Mouse (Mus musculus) limb, embryonic 13.5 days (tissue): ENCODE measurements around the gene Klhdc10. TPM values are rescaled to one million over a fixed set of nuclear protein-coding genes. Genes with fewer than 3 reads are reported as not detected.

Experiments
- ATAC-seq: fragments of 200-750 bp; cut with Nextera tagmentation; 2 replicates; pipeline ENCODE4 v1.8.0; 2017; ENCODE audit warnings: low read depth, moderate number of reproducible peaks, moderate TSS enrichment; ENCODE audit not compliant: low FRiP score
- H3K27ac ChIP-seq: fragments of 300-500 bp; sonication (generic); 2 replicates; pipeline ENCODE4 v1.5.1; 2015; ENCODE audit warnings: inconsistent platforms, mild to moderate bottlenecking, moderate library complexity
- H3K27me3 ChIP-seq: fragments of 300-500 bp; sonication (generic); 2 replicates; pipeline ENCODE4 v1.6.1; 2015; ENCODE audit warnings: mild to moderate bottlenecking, inconsistent platforms
- H3K36me3 ChIP-seq: fragments of 300-500 bp; sonication (generic); 2 replicates; pipeline ENCODE4 v1.6.1; 2015; ENCODE audit warnings: inconsistent platforms, mild to moderate bottlenecking, moderate library complexity
- H3K4me1 ChIP-seq: fragments of 300-500 bp; sonication (generic); 2 replicates; pipeline ENCODE4 v1.6.1; 2015; ENCODE audit warnings: inconsistent platforms
- H3K4me2 ChIP-seq: fragments of 300-500 bp; sonication (generic); replicated peaks from 2 replicates; pipeline ENCODE4 v1.6.1; 2015; ENCODE audit warnings: inconsistent platforms, mild to moderate bottlenecking, moderate library complexity
- H3K4me3 ChIP-seq: fragments of 300-500 bp; sonication (generic); 2 replicates; pipeline ENCODE4 v1.5.1; 2015; ENCODE audit warnings: moderate library complexity, mild to moderate bottlenecking, inconsistent platforms
- H3K9ac ChIP-seq: fragments of 300-500 bp; sonication (generic); 2 replicates; pipeline ENCODE4 v1.6.1; 2015; ENCODE audit warnings: mild to moderate bottlenecking, inconsistent platforms
- H3K9me3 ChIP-seq: fragments of 300-500 bp; sonication (generic); 2 replicates; pipeline ENCODE4 v1.6.1; 2016; ENCODE audit warnings: inconsistent platforms
- WGBS: fragments of 180-500 bp; shearing (Covaris S2); methylation state at CpG from one replicate; pipeline ENCODE4 v1.1.7; 2015; 5-methylcytosine and 5-hydroxymethylcytosine counted together
- polyA plus RNA-seq: library from polyadenylated mRNA; unstranded; fragments of >200 nt; fragmentation: Nextera tagmentation; extraction: Ambion mirVana; gene quantifications from 2 replicates; pipeline ENCODE4 v1.2.1, GENCODE M21; 2015

Gene Klhdc10
- polyA plus RNA-seq, 1 experiment from 2014 or later = 31.7 TPM

DNA sequence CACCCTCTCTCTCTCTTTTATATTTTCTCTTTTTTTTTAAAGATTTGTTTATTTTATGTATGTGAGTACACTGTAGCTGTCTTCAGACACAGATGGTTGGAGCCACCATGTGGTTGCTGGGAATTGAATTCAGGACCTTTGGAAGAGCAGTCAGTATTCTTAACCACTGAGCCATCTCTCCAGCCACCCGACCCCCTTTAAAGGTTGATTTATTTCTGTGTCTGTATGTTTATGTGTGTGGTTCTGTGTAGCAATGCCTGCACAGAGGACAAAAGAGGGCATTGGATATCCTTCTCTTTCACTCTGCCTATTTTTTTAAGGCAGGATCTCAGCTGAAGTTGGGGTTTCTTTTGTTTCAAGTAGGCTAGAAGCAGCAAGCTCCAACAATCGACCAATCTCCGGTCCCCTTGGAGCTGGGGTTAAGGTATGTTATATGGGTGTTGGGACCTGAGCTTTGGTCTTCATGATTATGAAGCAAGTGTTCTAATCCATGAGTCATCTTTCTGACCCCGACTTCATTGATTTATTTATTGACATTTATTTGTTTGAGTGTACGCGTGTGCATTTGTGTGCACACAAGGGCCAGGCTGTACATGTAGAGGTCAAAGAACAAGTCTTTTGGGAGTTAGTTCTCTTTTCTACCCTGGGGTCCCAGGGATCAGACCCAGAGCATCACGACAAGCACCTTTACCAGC is 7.9 kb downstream of the Klhdc10 start:
- Histone ChIP-seq H3K4me2 (no peak overlapping the region), H3K9me3 (no peaks in the 10 kb centered on the region), H3K27ac (no peak overlapping the region), H3K4me1 (peaks cover 4% of the 10 kb centered on the region; the same call in 1 of the 2 replicates), H3K27me3 (no peaks in the 10 kb centered on the region), H3K36me3 (peaks cover 4% of the 10 kb centered on the region), H3K4me3 (no peak overlapping the region), H3K9ac (no peak overlapping the region; the same call in 1 of the 2 replicates)
- ATAC-seq = no peak
- 89% methylated on average over 7 of the region's 7 CpGs for WGBS

- Histone ChIP-seq H3K9me3 (no peaks in the 10 kb centered on the region), H3K9ac (no peak overlapping the region), H3K27me3 (no peaks in the 10 kb centered on the region), H3K4me2 (no peak overlapping the region), H3K4me1 (no peaks in the 10 kb centered on the region), H3K4me3 (no peak overlapping the region), H3K27ac (no peak overlapping the region), H3K36me3 (peaks cover 4% of the 10 kb centered on the region)
- ATAC-seq = no peak
- WGBS = 74% methylated on average over 4 of the region's 4 CpGs
Observed at GRCm38 (mm10) chr6:30411311-30411710, 9.6 kb downstream of the Klhdc10 start.

- H3K4me3 ChIP-seq = no peak overlapping the region
- no peak for ATAC-seq
- peaks cover 18% of the 10 kb centered on the region for H3K36me3 ChIP-seq
- H3K9ac ChIP-seq = no peak overlapping the region
- H3K4me1 ChIP-seq = no peaks in the 10 kb centered on the region; the same call in 1 of the 2 replicates
- no peak overlapping the region for H3K4me2 ChIP-seq
- 98% methylated on average over 2 of the region's 2 CpGs for WGBS
- H3K27ac ChIP-seq = no peak overlapping the region
- no peaks in the 10 kb centered on the region for H3K27me3 ChIP-seq
- no peaks in the 10 kb centered on the region for H3K9me3 ChIP-seq
Observed at GRCm38 (mm10) chr6:30416126-30416525, 14.5 kb downstream of the Klhdc10 start.

- WGBS = 87% methylated on average over 7 of the region's 7 CpGs
- Histone ChIP-seq H3K27ac (no peak overlapping the region), H3K4me3 (no peak overlapping the region), H3K9ac (no peak overlapping the region), H3K4me1 (no peaks in the 10 kb centered on the region; the same call in 1 of the 2 replicates), H3K27me3 (no peaks in the 10 kb centered on the region), H3K4me2 (no peak overlapping the region), H3K36me3 (peaks cover 23% of the 10 kb centered on the region), H3K9me3 (no peaks in the 10 kb centered on the region)
- no peak for ATAC-seq
Observed at GRCm38 (mm10) chr6:30416801-30417200, 15.1 kb downstream of the Klhdc10 start.

- Histone ChIP-seq H3K36me3 (peaks cover 22% of the 10 kb centered on the region), H3K27ac (peak overlapping the region; percentile 70), H3K9ac (no peak overlapping the region), H3K4me1 (peaks cover 2% of the 10 kb centered on the region; the same call in 1 of the 2 replicates), H3K4me3 (no peak overlapping the region), H3K9me3 (no peaks in the 10 kb centered on the region), H3K4me2 (no peak overlapping the region), H3K27me3 (no peaks in the 10 kb centered on the region)
- WGBS = 51% methylated on average over 3 of the region's 3 CpGs
- no peak for ATAC-seq
Observed at GRCm38 (mm10) chr6:30432461-30433192, 31.0 kb downstream of the Klhdc10 start.

- WGBS = 93% methylated on average over 3 of the region's 3 CpGs
- H3K27me3 ChIP-seq = no peaks in the 10 kb centered on the region
- ATAC-seq = no peak
Observed at GRCm38 (mm10) chr6:30436476-30436875, 34.8 kb downstream of the Klhdc10 start.

GRCm38 (mm10) chr6:30437054-30437453 is 35.4 kb downstream of the Klhdc10 start:
- 65% methylated on average over 3 of the region's 3 CpGs for WGBS
- H3K36me3 ChIP-seq = peaks cover 41% of the 10 kb centered on the region

More at GRCm38 (mm10) chr6:30436476-30436875, 34.8 kb downstream of the Klhdc10 start:
- no peak overlapping the region for H3K9ac ChIP-seq
- H3K36me3 ChIP-seq = peaks cover 35% of the 10 kb centered on the region
- H3K9me3 ChIP-seq = no peaks in the 10 kb centered on the region
- peaks cover 2% of the 10 kb centered on the region; the same call in 1 of the 2 replicates for H3K4me1 ChIP-seq
- H3K4me3 ChIP-seq = no peak overlapping the region
- no peak overlapping the region for H3K27ac ChIP-seq
- H3K4me2 ChIP-seq = no peak overlapping the region

DNA sequence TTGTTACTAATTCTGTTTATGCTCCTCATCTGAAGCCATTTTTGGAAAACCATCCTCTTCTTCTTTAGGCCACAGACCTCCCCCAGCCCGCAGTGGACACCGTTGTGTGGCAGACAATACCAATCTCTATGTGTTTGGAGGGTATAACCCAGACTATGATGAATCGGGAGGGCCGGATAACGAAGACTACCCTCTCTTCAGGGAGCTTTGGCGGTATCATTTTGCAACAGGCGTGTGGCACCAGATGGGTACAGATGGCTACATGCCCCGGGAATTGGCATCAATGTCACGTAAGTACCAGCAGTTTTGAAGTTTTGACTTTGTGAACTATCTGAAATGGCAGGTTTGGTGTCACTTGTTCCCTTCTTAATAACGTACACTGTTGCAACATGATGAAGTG is 37.9 kb downstream of the Klhdc10 start:
- Histone ChIP-seq H3K4me2 (no peak overlapping the region), H3K36me3 (peaks cover 61% of the 10 kb centered on the region), H3K9me3 (no peaks in the 10 kb centered on the region), H3K9ac (no peak overlapping the region), H3K4me3 (no peak overlapping the region), H3K4me1 (no peaks in the 10 kb centered on the region), H3K27ac (no peak overlapping the region; the same call in 1 of the 2 replicates), H3K27me3 (no peaks in the 10 kb centered on the region)
- 96% methylated on average over 10 of the region's 10 CpGs for WGBS
- no peak for ATAC-seq

More at GRCm38 (mm10) chr6:30437054-30437453, 35.4 kb downstream of the Klhdc10 start:
- Histone ChIP-seq H3K4me3 (no peak overlapping the region), H3K9me3 (no peaks in the 10 kb centered on the region), H3K27ac (no peak overlapping the region), H3K27me3 (no peaks in the 10 kb centered on the region), H3K9ac (no peak overlapping the region), H3K4me2 (no peak overlapping the region), H3K4me1 (peaks cover 2% of the 10 kb centered on the region; the same call in 1 of the 2 replicates)
- no peak for ATAC-seq

GRCm38 (mm10) chr6:30456991-30457390 is 55.3 kb downstream of the Klhdc10 start:
- Histone ChIP-seq H3K4me3 (no peak overlapping the region), H3K4me1 (peaks cover 28% of the 10 kb centered on the region), H3K27me3 (no peaks in the 10 kb centered on the region), H3K9ac (no peak overlapping the region), H3K9me3 (no peaks in the 10 kb centered on the region), H3K4me2 (no peak overlapping the region), H3K36me3 (peaks cover 37% of the 10 kb centered on the region), H3K27ac (no peak overlapping the region)
- 93% methylated on average over 7 of the region's 7 CpGs for WGBS
- no peak for ATAC-seq

DNA sequence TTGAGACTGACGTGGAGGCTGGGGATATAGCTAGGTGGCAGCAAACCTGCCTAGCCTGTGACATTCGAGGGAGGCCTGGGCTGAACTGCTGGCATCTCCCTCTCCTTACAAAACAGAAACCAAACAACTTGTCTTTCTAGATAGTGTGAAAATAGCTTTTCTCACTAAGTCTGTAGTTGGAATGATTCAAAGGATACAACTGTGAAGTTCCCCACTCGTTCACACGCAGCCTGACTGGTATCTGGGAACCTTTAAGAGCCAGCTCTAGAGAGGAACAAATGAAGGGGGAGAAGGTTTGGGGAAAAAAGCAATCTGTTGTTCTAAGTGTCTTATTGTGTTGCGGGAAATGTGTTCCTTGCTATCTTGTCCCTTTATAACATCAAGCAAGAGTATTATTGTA is 57.0 kb downstream of the Klhdc10 start:
- H3K27ac ChIP-seq = no peak overlapping the region
- peaks cover 25% of the 10 kb centered on the region for H3K36me3 ChIP-seq
- H3K9ac ChIP-seq = no peak overlapping the region
- no peaks in the 10 kb centered on the region for H3K27me3 ChIP-seq
- H3K4me3 ChIP-seq = no peak overlapping the region
- H3K4me1 ChIP-seq = peaks cover 43% of the 10 kb centered on the region
- no peak for ATAC-seq
- H3K4me2 ChIP-seq = no peak overlapping the region
- no peaks in the 10 kb centered on the region for H3K9me3 ChIP-seq
- 83% methylated on average over 5 of the region's 5 CpGs for WGBS

GRCm38 (mm10) chr6:30459056-30459747 is 57.5 kb downstream of the Klhdc10 start:
- Histone ChIP-seq H3K27me3 (no peaks in the 10 kb centered on the region), H3K4me1 (peaks cover 43% of the 10 kb centered on the region)
- ATAC-seq = no peak

More at GRCm38 (mm10) chr6:30459056-30459747, 57.5 kb downstream of the Klhdc10 start:
- Histone ChIP-seq H3K9ac (peak overlapping the region; percentile 76; the same call in 1 of the 2 replicates), H3K9me3 (no peaks in the 10 kb centered on the region), H3K27ac (peak overlapping the region; percentile 98), H3K4me2 (peak overlapping the region; percentile 67), H3K36me3 (peaks cover 19% of the 10 kb centered on the region), H3K4me3 (peak overlapping the region; percentile 48)
- WGBS = 69% methylated on average over 16 of the region's 16 CpGs
